Mouse (Mus musculus) MEL (cell line): ENCODE results near the gene Kcnip2. TPM values are rescaled to one million over a fixed set of nuclear protein-coding genes. Genes with fewer than 3 reads are reported as not detected.

ENCODE experiments used
- DNase-seq: peaks from one replicate; pipeline ENCODE4 v3.0.0; 2011; ENCODE audit warnings: low read depth, low spot score
- H3K27ac ChIP-seq: 2 replicates; pipeline ENCODE4 v1.5.1; 2012; ENCODE audit warnings: low read depth, mild to moderate bottlenecking, control low read depth, low read length, moderate library complexity; ENCODE audit not compliant: control insufficient read depth
- H3K27me3 ChIP-seq, 2 experiments: fragments of 150-350 bp in 1 of 2; sonication (generic) in 1 of 2; 2 replicates each; pipeline ENCODE4 v1.6.1; 2012; ENCODE audit warnings: low read length in 2 of 2, mild to moderate bottlenecking in 2 of 2, improper control_type of control experiment in 1 of 2, moderate library complexity in 1 of 2; ENCODE audit not compliant: insufficient read depth in 2 of 2, control insufficient read depth in 1 of 2
- H3K36me3 ChIP-seq, 2 experiments: 2 replicates each; pipeline ENCODE4 v1.6.1; 2012 to 2014; ENCODE audit warnings: low read length in 2 of 2, improper control_type of control experiment in 1 of 2, inconsistent platforms in 1 of 2, mild to moderate bottlenecking in 1 of 2; ENCODE audit not compliant: insufficient read depth in 2 of 2, control insufficient read depth in 1 of 2
- H3K4me1 ChIP-seq, 2 experiments: fragments of 150-350 bp in 1 of 2; sonication (generic) in 1 of 2; 2 replicates each; pipeline ENCODE4 v1.6.1; 2012; ENCODE audit warnings: low read length in 2 of 2, improper control_type of control experiment in 1 of 2, mild to moderate bottlenecking in 1 of 2; ENCODE audit not compliant: insufficient read depth in 2 of 2, control insufficient read depth in 1 of 2
- H3K4me3 ChIP-seq, 2 experiments: fragments of 150-350 bp in 1 of 2; sonication (generic) in 1 of 2; 2 replicates each; pipeline ENCODE4 v1.5.1; 2012; ENCODE audit warnings: low read depth in 2 of 2, low read length in 2 of 2, mild to moderate bottlenecking in 2 of 2, moderate library complexity in 2 of 2, control low read depth in 1 of 2, improper control_type of control experiment in 1 of 2; ENCODE audit not compliant: control insufficient read depth in 1 of 2, insufficient read depth in 1 of 2
- H3K79me2 ChIP-seq: 2 replicates; pipeline ENCODE4 v1.6.1; 2012; ENCODE audit warnings: mild to moderate bottlenecking, low read length, moderate library complexity; ENCODE audit not compliant: control insufficient read depth, poor library complexity, insufficient read depth
- H3K9ac ChIP-seq: 2 replicates; pipeline ENCODE4 v1.6.1; 2012; ENCODE audit warnings: low read depth, mild to moderate bottlenecking, control low read depth, low read length, moderate library complexity; ENCODE audit not compliant: control insufficient read depth, poor library complexity, severe bottlenecking
- H3K9me3 ChIP-seq: fragments of 150-350 bp; sonication (generic); replicated peaks from 2 replicates; pipeline ENCODE4 v1.6.1; 2012; ENCODE audit warnings: mild to moderate bottlenecking, low read length, improper control_type of control experiment, moderate library complexity; ENCODE audit not compliant: insufficient read depth
- CHD1 ChIP-seq: IDR thresholded peaks from 2 replicates; pipeline ENCODE4 v1.6.1; 2012; ENCODE audit warnings: low read depth, mild to moderate bottlenecking, inconsistent platforms, low read length, improper control_type of control experiment
- CHD2 ChIP-seq: IDR thresholded peaks from 2 replicates; pipeline ENCODE4 v1.6.1; 2011; ENCODE audit warnings: low read length, improper control_type of control experiment
- E2F4 ChIP-seq: IDR thresholded peaks from 2 replicates; pipeline ENCODE4 v1.6.1; 2011; ENCODE audit warnings: low read depth, low read length, improper control_type of control experiment, borderline replicate concordance
- EP300 ChIP-seq, 2 experiments: IDR thresholded peaks; 2 replicates each; pipeline ENCODE4 v1.6.1; 2011; ENCODE audit warnings: improper control_type of control experiment in 2 of 2, low read length in 2 of 2, low read depth in 1 of 2, mild to moderate bottlenecking in 1 of 2
- GABPA ChIP-seq: IDR thresholded peaks from 2 replicates; pipeline ENCODE4 v1.6.1; 2012; ENCODE audit warnings: low read depth, mild to moderate bottlenecking, inconsistent platforms, low read length, improper control_type of control experiment, moderate library complexity
- GATA1 ChIP-seq: IDR thresholded peaks from 2 replicates; pipeline ENCODE4 v1.6.1; 2011; ENCODE audit warnings: low read depth, low read length, improper control_type of control experiment
- JUND ChIP-seq: IDR thresholded peaks from 2 replicates; pipeline ENCODE4 v1.6.1; 2011; ENCODE audit warnings: low read depth, mild to moderate bottlenecking, improper control_type of control experiment, low read length
- KAT2A ChIP-seq: conservative IDR thresholded peaks from 2 replicates; pipeline ENCODE4 v1.6.1; 2012; ENCODE audit warnings: low read depth, low read length, improper control_type of control experiment, inconsistent platforms
- MAX ChIP-seq: IDR thresholded peaks from 2 replicates; pipeline ENCODE4 v1.6.1; 2011; ENCODE audit warnings: low read length, improper control_type of control experiment
- MAZ ChIP-seq: IDR thresholded peaks from 2 replicates; pipeline ENCODE4 v1.6.1; 2012; ENCODE audit warnings: low read depth, mild to moderate bottlenecking, inconsistent platforms, low read length, improper control_type of control experiment
- MXI1 ChIP-seq: IDR thresholded peaks from 2 replicates; pipeline ENCODE4 v1.6.1; 2011; ENCODE audit warnings: mild to moderate bottlenecking, low read depth, low read length, improper control_type of control experiment
- MYC ChIP-seq: IDR thresholded peaks from 2 replicates; pipeline ENCODE4 v1.6.1; 2011; ENCODE audit warnings: low read depth, mild to moderate bottlenecking, low read length, improper control_type of control experiment, moderate library complexity
- POLR2AphosphoS2 ChIP-seq: IDR thresholded peaks from 2 replicates; pipeline ENCODE4 v1.6.1; 2011; ENCODE audit warnings: low read length, improper control_type of control experiment
- RCOR1 ChIP-seq: IDR thresholded peaks from 2 replicates; pipeline ENCODE4 v1.6.1; 2012; ENCODE audit warnings: low read depth, mild to moderate bottlenecking, inconsistent platforms, low read length, improper control_type of control experiment
- SIN3A ChIP-seq: IDR thresholded peaks from 2 replicates; pipeline ENCODE4 v1.6.1; 2012; ENCODE audit warnings: low read length, improper control_type of control experiment, inconsistent platforms
- TAL1 ChIP-seq: IDR thresholded peaks from 2 replicates; pipeline ENCODE4 v1.6.1; 2012; ENCODE audit warnings: mild to moderate bottlenecking, inconsistent platforms, low read length, moderate library complexity, mixed read lengths
- TBP ChIP-seq: IDR thresholded peaks from 2 replicates; pipeline ENCODE4 v1.8.0; 2011; ENCODE audit warnings: low read depth, low read length, improper control_type of control experiment
- TCF12 ChIP-seq: IDR thresholded peaks from 2 replicates; pipeline ENCODE4 v1.6.1; 2014; ENCODE audit warnings: low read depth, mild to moderate bottlenecking, inconsistent platforms, low read length, improper control_type of control experiment, moderate library complexity
- ZC3H11A ChIP-seq: IDR thresholded peaks from 2 replicates; pipeline ENCODE4 v1.6.1; 2012; ENCODE audit warnings: low read depth, mild to moderate bottlenecking, inconsistent platforms, low read length, improper control_type of control experiment
- ZMIZ1 ChIP-seq: IDR thresholded peaks from 2 replicates; pipeline ENCODE4 v1.6.1; 2012; ENCODE audit warnings: low read depth, mild to moderate bottlenecking, inconsistent platforms, low read length, improper control_type of control experiment, moderate library complexity
- polyA plus RNA-seq, 2 experiments: library from polyadenylated mRNA; stranded (reverse) in 1 of 2; unstranded in 1 of 2; fragments of >175 nt in 1 of 2; fragments of >200 nt in 1 of 2; gene quantifications; 2 replicates each; pipeline versions ENCODE4 v1.2.1 to v1.2.4; 2012; ENCODE audit warnings: low replicate concordance in 2 of 2, low read depth in 1 of 2; ENCODE audit not compliant: insufficient read length in 2 of 2, insufficient read depth in 1 of 2, missing spikeins in 1 of 2
- total RNA-seq: library from RNA; depleted of rRNA; stranded (reverse); fragments of 300-350 nt; gene quantifications from 2 replicates; pipeline ENCODE4 v1.2.3, GENCODE M21; 2012

Gene Kcnip2
- total and polyA plus RNA-seq, 3 experiments: 0.14 TPM; not detected in 2

DNA sequence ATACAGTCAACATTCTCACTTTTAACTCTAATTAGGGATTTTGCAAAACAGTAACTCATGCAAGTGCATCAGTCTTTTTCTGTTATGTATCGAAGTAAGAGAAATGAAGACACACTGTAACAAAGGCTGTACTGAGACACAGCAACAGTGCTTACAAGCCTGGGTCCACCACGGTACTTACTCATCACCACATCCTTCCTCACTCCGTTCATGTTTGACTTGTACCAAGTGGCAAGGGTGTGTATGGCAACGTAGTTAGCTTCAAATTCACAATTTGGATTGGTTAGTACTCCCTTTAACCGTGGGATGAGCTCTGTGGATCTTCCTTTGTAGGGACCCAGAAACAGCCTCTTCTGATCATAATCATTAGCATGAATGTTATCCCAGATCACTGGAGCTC is 44.4 kb downstream of the Kcnip2 start:
- Histone ChIP-seq H3K9ac (no peak overlapping the region), H3K27me3 (no peaks in the 10 kb centered on the region), H3K27ac (no peak overlapping the region), H3K79me2 (no peaks in the 10 kb centered on the region), H3K9me3 (no peaks in the 10 kb centered on the region), H3K4me1 (no peaks in the 10 kb centered on the region), H3K36me3 (peaks cover 0 to 73% of the 10 kb centered on the region in 2 experiments; a peak in 2 of 4 replicates), H3K4me3 (no peak overlapping the region)
- TF ChIP-seq TAL1: no peak
- TF ChIP-seq JUND: no peak
- TF ChIP-seq MAZ: no peak
- no peak for TF ChIP-seq MXI1
- no peak for TF ChIP-seq EP300 (IDR thresholded peaks at IDR 0.05; ENCODE audit: low read depth in 1 of 2, low read length in 2 of 2)
- TF ChIP-seq E2F4: no peak
- no peak for TF ChIP-seq TBP
- TF ChIP-seq ZMIZ1: no peak
- TF ChIP-seq MAX: no peak
- TF ChIP-seq GATA1: no peak
- TF ChIP-seq TCF12: no peak
- TF ChIP-seq POLR2AphosphoS2: no peak
- TF ChIP-seq MYC: no peak
- no peak for TF ChIP-seq ZC3H11A
- DNase-seq: no peak

DNA sequence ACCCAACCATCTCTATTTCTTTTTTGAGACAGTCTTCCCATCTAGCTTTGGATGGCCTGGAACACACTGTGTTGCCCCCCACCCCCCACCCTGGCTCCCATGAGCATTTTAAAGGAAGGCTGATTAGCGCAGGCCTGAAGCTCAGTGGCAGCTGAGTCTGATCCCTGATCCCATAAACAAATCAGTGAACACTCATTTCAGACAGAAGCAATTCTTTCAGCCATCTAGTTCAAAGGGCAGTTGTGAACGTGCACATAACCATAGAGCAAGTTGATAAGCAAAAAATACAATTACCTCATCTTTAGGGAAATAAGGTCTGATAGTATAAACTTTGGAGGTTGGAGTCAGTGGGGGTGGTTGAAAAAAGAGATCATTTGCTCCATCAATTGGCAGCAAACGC is 55.1 kb downstream of the Kcnip2 start:
- Histone ChIP-seq H3K27me3 (no peaks in the 10 kb centered on the region), H3K4me3 (no peak overlapping the region), H3K36me3 (peaks cover 17 to 61% of the 10 kb centered on the region in 2 experiments), H3K79me2 (no peaks in the 10 kb centered on the region), H3K27ac (no peak overlapping the region), H3K4me1 (peaks cover 4 to 7% of the 10 kb centered on the region in 2 experiments; a peak in 3 of 4 replicates), H3K9me3 (no peaks in the 10 kb centered on the region), H3K9ac (no peak overlapping the region)
- TF ChIP-seq SIN3A (no peak), CHD2 (no peak), TBP (no peak), RCOR1 (no peak), GABPA (no peak), KAT2A (no peak), GATA1 (no peak), CHD1 (no peak)
- DNase-seq: no peak
